Comparison of ENCODE assay signal across 10 mouse cellular contexts in genomic region chr17:71548586-71548985, GRCm38 (mm10). TPM values are rescaled to one million over a fixed set of nuclear protein-coding genes. Genes with fewer than 3 reads are reported as not detected.
DNase-seq lines count a peak whose midpoint lies in the region; ATAC-seq and TF ChIP-seq lines count a peak whose summit lies in the region.
"Had no signal": no experiment of that assay in that cellular context is flagged by ENCODE, and none has a peak within 500 bp of the region (broad histone marks: within the 10 kb centered on the region; RNA-seq: fewer than 3 reads in every experiment).

No protein-coding gene starts in this region.

- H3K4me3 ChIP-seq in hindbrain, postnatal 0 days (ENCODE audit: low read length), result no peak overlapping the region
- H3K4me3 ChIP-seq in hindbrain, embryonic 10.5 days, result no peak overlapping the region
- H3K4me3 ChIP-seq in neural tube, embryonic 11.5 days (ENCODE audit: low read depth, low read length), result no peak overlapping the region
- no peak overlapping the region for H3K4me3 ChIP-seq in neural tube, embryonic 15.5 days (replicated peaks)
- H3K4me3 ChIP-seq: stomach, embryonic 15.5 days had no signal

- TF ChIP-seq CTCF in hindbrain, postnatal 0 days (IDR thresholded peaks at IDR 0.05; ENCODE audit: low read depth), result peak; percentile 62
- TF ChIP-seq CTCF in brain, embryonic 14.5 days (IDR thresholded peaks at IDR 0.05; ENCODE audit: borderline replicate concordance, extremely low read depth, insufficient read depth, insufficient read length), result 0 out of 2 replicates have a peak, but pooled peaks have one; percentile 13

- no peaks in the 10 kb centered on the region for H3K4me1 ChIP-seq in hindbrain, postnatal 0 days (ENCODE audit: insufficient read depth, low read length)
- H3K4me1 ChIP-seq in hindbrain, embryonic 10.5 days (replicated peaks), result peaks cover 17% of the 10 kb centered on the region
- H3K4me1 ChIP-seq in neural tube, embryonic 11.5 days (ENCODE audit: control insufficient read depth, insufficient read depth, low read length), result peaks cover 3% of the 10 kb centered on the region; the same call in 1 of the 2 replicates
- peaks cover 12% of the 10 kb centered on the region for H3K4me1 ChIP-seq in neural tube, embryonic 15.5 days

- TF ChIP-seq POLR2A in brain, embryonic 14.5 days (IDR thresholded peaks at IDR 0.05; ENCODE audit: borderline replicate concordance, extremely low read depth, insufficient read depth, insufficient read length, poor library complexity, severe bottlenecking), result no peak

- no peaks in the 10 kb centered on the region for H3K36me3 ChIP-seq in hindbrain, postnatal 0 days (ENCODE audit: insufficient read depth, low read length)
- no peaks in the 10 kb centered on the region for H3K36me3 ChIP-seq in hindbrain, embryonic 10.5 days
- H3K36me3 ChIP-seq in neural tube, embryonic 11.5 days (ENCODE audit: control insufficient read depth, insufficient read depth, low read length), result no peaks in the 10 kb centered on the region
- no peaks in the 10 kb centered on the region for H3K36me3 ChIP-seq in neural tube, embryonic 15.5 days
- no peaks in the 10 kb centered on the region for H3K36me3 ChIP-seq in splenic B cell, adult 2 months (ENCODE audit: control insufficient read depth, insufficient read depth, low read length, poor library complexity, severe bottlenecking)
- H3K36me3 ChIP-seq: stomach, embryonic 15.5 days had no signal

- no peaks in the 10 kb centered on the region; the same call in 1 of the 2 replicates for H3K27me3 ChIP-seq in hindbrain, postnatal 0 days (ENCODE audit: insufficient read depth, low read length)
- peaks cover 41% of the 10 kb centered on the region for H3K27me3 ChIP-seq in hindbrain, embryonic 10.5 days (ENCODE audit: insufficient read depth, poor library complexity, severe bottlenecking)
- peaks cover 6% of the 10 kb centered on the region; the same call in 1 of the 2 replicates for H3K27me3 ChIP-seq in neural tube, embryonic 11.5 days (ENCODE audit: control insufficient read depth, insufficient read depth, low read length)
- peaks cover 5% of the 10 kb centered on the region for H3K27me3 ChIP-seq in neural tube, embryonic 15.5 days (replicated peaks)
- H3K27me3 ChIP-seq in splenic B cell, adult 2 months (ENCODE audit: control insufficient read depth, insufficient read depth, low read length, poor library complexity, severe bottlenecking), result no peaks in the 10 kb centered on the region
- H3K27me3 ChIP-seq: stomach, embryonic 15.5 days had no signal

- H3K4me2 ChIP-seq in hindbrain, postnatal 0 days (ENCODE audit: low read depth, low read length), result no peak overlapping the region
- H3K4me2 ChIP-seq in neural tube, embryonic 11.5 days (ENCODE audit: low read depth), result no peak overlapping the region
- no peak overlapping the region for H3K4me2 ChIP-seq in neural tube, embryonic 15.5 days
- H3K4me2 ChIP-seq: stomach, embryonic 15.5 days had no signal

- H3K27ac ChIP-seq in hindbrain, postnatal 0 days, result no peak overlapping the region
- no peak overlapping the region for H3K27ac ChIP-seq in hindbrain, embryonic 10.5 days
- no peak overlapping the region for H3K27ac ChIP-seq in neural tube, embryonic 11.5 days (ENCODE audit: low read depth, low read length)
- H3K27ac ChIP-seq in neural tube, embryonic 15.5 days (replicated peaks), result no peak overlapping the region
- H3K27ac ChIP-seq: stomach, embryonic 15.5 days had no signal

- ATAC-seq in hindbrain, postnatal 0 days, result no peak
- ATAC-seq in neural tube, embryonic 11.5 days (ENCODE audit: insufficient read depth, low FRiP score, low TSS enrichment), result no peak
- ATAC-seq in neural tube, embryonic 15.5 days (ENCODE audit: low FRiP score), result no peak

- no peaks in the 10 kb centered on the region for H3K9me3 ChIP-seq in hindbrain, postnatal 0 days (ENCODE audit: low read length)
- H3K9me3 ChIP-seq in hindbrain, embryonic 10.5 days, result no peaks in the 10 kb centered on the region
- H3K9me3 ChIP-seq in neural tube, embryonic 11.5 days (ENCODE audit: control insufficient read depth, low read length), result no peaks in the 10 kb centered on the region
- no peaks in the 10 kb centered on the region for H3K9me3 ChIP-seq in neural tube, embryonic 15.5 days (replicated peaks)
- H3K9me3 ChIP-seq: stomach, embryonic 15.5 days had no signal

- peak; percentile 56 for DNase-seq in hindbrain, postnatal 0 days (ENCODE audit: low spot score)
- DNase-seq in hindbrain, embryonic 10.5 days (ENCODE audit: low spot score), result no peak
- DNase-seq in neural tube, embryonic 11.5 days (ENCODE audit: low spot score), result peak; percentile 18
- DNase-seq in brain, embryonic 14.5 days (ENCODE audit: low read depth), result peak; percentile 53
- DNase-seq in splenic B cell, adult 2 months (ENCODE audit: low read depth, low spot score), result peak; percentile 68
- no peak for DNase-seq in right cerebral cortex, postnatal 25 days
- no peak for DNase-seq in urinary bladder, postnatal 36 days (ENCODE audit: low spot score in 2 of 2)
- DNase-seq: heart, postnatal 4 days had no signal

- no peak overlapping the region for H3K9ac ChIP-seq in hindbrain, postnatal 0 days (replicated peaks; ENCODE audit: low read length)
- H3K9ac ChIP-seq in neural tube, embryonic 11.5 days (ENCODE audit: low read length), result no peak overlapping the region
- no peak overlapping the region for H3K9ac ChIP-seq in neural tube, embryonic 15.5 days (replicated peaks)
- H3K9ac ChIP-seq: stomach, embryonic 15.5 days had no signal

- 0% methylated on average over 1 of the region's 1 CpGs for WGBS in hindbrain, postnatal 0 days
- 21% methylated on average over 1 of the region's 1 CpGs for WGBS in hindbrain, embryonic 10.5 days
- 0% methylated on average over 1 of the region's 1 CpGs for whole genome bisulfite sequencing in neural tube, embryonic 11.5 days
- no CpG with 5 or more reads among the region's 1 CpGs for WGBS in neural tube, embryonic 15.5 days

RNA-seq across cellular contexts. Expression of gene Spdya, which starts 3.3 kb away (rescaled TPM):
- 0.47 and 0.75 TPM in 2 replicates for total RNA-seq in hindbrain, postnatal 0 days (2014; rRNA removed)
- polyA plus RNA-seq in hindbrain, postnatal 0 days (2015; fragmentation: Nextera tagmentation; extraction: Ambion mirVana), result 2.4 and 2.8 TPM in 2 replicates
- 0.92 and 1.3 TPM in 2 replicates for polyA plus RNA-seq in hindbrain, embryonic 10.5 days (2016; fragmentation: Nextera tagmentation; extraction: Ambion mirVana)
- polyA plus RNA-seq in neural tube, embryonic 11.5 days (2014; fragmentation: Nextera tagmentation; extraction: Ambion mirVana), result 0.96 and 1.6 TPM in 2 replicates
- 1.1 and 1.3 TPM in 2 replicates for polyA plus RNA-seq in neural tube, embryonic 15.5 days (2015; fragmentation: Nextera tagmentation; extraction: Ambion mirVana)
- 0.70 and 0.81 TPM in 2 replicates for polyA plus RNA-seq in brain, embryonic 14.5 days (2012; rRNA removed)

RNA-seq across cellular contexts. Expression of gene Ndc80, which starts 21.9 kb away (rescaled TPM):
- 3.6 and 3.8 TPM in 2 replicates for total RNA-seq in hindbrain, postnatal 0 days (2014; rRNA removed)
- polyA plus RNA-seq in hindbrain, postnatal 0 days (2015; fragmentation: Nextera tagmentation; extraction: Ambion mirVana), result 6.8 and 9.7 TPM in 2 replicates
- 38.4 and 59.5 TPM in 2 replicates for polyA plus RNA-seq in hindbrain, embryonic 10.5 days (2016; fragmentation: Nextera tagmentation; extraction: Ambion mirVana)
- 51.2 and 54.7 TPM in 2 replicates for polyA plus RNA-seq in neural tube, embryonic 11.5 days (2014; fragmentation: Nextera tagmentation; extraction: Ambion mirVana)
- 5.9 and 15.7 TPM in 2 replicates for polyA plus RNA-seq in neural tube, embryonic 15.5 days (2015; fragmentation: Nextera tagmentation; extraction: Ambion mirVana)
- polyA plus RNA-seq in brain, embryonic 14.5 days (2012; rRNA removed), result 5.6 and 6.8 TPM in 2 replicates

Comparison
In these comparisons a context has a peak if more than half of its experiments do, and no peak if none do; other contexts are left out.
1. DNase-seq: peak in hindbrain, postnatal 0 days (single experiment), neural tube, embryonic 11.5 days (single experiment), brain, embryonic 14.5 days (single experiment) and splenic B cell, adult 2 months (single experiment); none in hindbrain, embryonic 10.5 days (single experiment), right cerebral cortex, postnatal 25 days (single experiment) and urinary bladder, postnatal 36 days (0 of 2).